Mouse (Mus musculus): ENCODE measurements around the gene Armt1.
A peak's percentile ranks its signal among the peaks of the same experiment; 100 is the strongest.

Gene Armt1

GRCm38 (mm10) chr10:4435416-4435815 lies 3.1 kb downstream of the Armt1 start:
- DNase-seq, result no peak

DNA sequence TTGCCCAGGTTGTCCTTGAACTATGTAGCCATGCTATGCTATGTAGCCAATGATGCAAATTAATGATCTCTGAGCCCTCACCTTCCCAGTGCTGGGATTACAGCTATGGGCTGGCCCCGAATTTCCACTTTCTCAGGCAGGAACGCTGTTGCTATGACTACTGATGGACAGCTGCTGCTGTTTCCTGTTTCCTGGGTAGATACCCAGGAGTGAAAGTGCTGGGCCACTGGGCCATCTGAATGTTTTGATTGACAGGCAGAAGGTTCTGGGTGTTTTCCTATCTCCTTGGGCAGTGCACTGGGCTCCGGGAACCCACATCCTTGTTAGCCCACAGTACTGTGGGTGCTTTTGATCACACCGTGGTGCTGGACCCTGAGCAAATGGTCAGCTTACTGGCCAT lies 24.1 kb downstream of the Armt1 start:
- DNase-seq, result no peak

- DNase-seq, result no peak
These were observed 27.9 kb downstream of the Armt1 start for GRCm38 (mm10) chr10:4460201-4460600.

- DNase-seq, result no peak
These were observed 33.5 kb downstream of the Armt1 start for GRCm38 (mm10) chr10:4465799-4466198.

DNA sequence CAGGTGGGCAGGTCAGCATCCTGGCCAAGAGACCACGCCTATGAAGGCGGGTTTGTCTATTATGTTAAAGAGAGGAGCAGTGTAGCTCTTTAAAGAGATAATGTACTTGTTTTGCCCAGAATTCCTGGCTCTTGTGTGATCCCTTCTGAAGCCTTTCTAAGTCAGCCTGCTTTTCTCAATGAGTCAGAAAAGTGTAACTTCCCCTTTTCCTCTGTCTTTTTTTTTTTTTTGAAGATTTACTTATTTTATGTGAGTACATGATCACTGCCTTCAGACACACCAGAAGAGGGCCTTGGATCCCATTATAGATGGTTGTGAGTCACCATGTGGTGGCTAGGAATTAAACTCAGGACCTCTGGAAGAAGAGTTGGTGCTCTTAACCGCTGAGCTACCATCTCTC lies 37.1 kb downstream of the Armt1 start:
- DNase-seq, result no peak

DNA sequence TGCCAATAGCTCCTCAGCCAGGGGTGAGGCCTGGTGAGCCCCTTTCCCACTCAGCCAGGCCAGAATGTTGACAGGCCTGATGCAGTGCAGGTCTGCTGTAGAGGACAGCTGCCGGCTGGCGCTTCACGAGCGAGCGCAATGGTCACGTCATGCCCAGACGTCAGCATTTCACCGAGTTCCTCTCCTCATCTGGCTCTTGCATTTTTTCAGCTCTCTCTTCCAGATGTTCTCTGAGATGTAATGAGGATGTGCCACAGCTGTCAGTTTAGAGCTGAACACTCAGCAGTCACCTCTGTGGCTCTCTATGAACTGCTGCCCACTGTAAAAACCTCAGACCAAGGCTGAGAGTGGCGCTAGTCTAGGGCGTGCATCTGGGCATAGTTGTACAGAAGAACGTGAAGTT lies 41.3 kb downstream of the Armt1 start:
- DNase-seq, result peak; percentile 34

GRCm38 (mm10) chr10:4475431-4475830 lies 43.2 kb downstream of the Armt1 start:
- no peak for DNase-seq

DNA sequence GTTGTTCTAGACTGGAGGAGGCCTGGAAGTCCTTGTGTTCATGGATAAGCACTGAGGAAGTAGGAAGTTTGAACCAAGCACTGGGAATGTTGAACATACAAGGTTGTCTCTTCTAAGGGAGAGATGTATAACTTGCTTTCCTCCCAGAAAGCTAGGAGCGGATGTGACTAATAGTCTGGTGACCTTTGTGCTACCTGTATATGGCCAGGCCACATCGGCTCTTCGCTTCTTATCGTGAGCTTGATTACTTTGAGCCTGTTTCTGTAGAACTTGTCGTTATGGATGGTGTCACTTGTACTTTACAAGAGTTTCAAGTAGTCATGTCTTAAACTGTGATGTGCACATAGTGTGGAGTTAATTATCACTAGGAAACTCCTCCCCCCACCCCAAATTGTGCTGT lies 44.3 kb downstream of the Armt1 start:
- DNase-seq, result no peak

GRCm38 (mm10) chr10:4480929-4481328 lies 48.7 kb downstream of the Armt1 start:
- DNase-seq, result no peak

DNA sequence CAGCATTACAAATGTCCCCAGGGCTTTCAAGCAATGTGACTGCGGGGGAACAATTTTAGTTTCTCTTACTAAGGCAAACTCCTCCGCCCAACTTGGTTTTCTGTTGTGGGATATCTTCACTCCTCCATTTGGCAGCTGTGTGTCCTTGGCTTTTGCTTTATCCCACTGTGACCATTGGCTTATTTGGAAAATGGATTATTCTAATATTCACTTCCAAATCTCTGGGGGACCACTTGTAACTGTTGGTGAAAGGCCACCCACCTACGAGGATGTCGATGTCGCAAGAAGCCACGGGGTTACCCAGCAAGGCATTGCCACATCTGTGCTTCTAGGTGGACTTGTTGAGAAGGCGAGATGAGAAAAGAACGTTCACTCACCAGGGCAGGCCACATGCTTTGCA lies 49.4 kb downstream of the Armt1 start:
- no peak for DNase-seq

DNA sequence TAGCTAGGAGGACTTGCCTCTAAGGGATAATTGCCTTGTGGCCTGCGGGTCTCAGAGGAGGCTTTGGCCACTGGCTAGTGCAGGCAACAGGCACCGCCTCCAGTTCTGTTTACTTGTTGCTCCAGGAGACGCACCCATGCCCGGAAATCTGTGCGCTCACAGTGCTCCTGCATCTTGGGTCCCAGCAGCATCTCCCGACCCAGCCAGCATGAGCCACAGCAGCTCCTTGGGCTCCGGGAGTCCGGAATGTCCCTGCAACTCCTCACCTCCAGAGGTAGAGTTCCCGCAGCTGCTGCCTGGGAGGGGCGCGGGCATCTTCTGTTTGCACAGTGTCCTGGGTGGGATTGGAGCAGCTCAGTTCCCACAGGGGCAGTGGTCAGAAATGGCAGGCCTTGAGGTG lies 50.1 kb downstream of the Armt1 start, which contains the start of gene Ccdc170:
Gene Ccdc170, plus strand, starts transcription at position 148 of the 400 bp plus-strand sequence.
- no peak for DNase-seq

- no peak for DNase-seq
These were observed 51.6 kb downstream of the Armt1 start for GRCm38 (mm10) chr10:4483848-4484247.

GRCm38 (mm10) chr10:4484986-4485385 lies 52.7 kb downstream of the Armt1 start:
- DNase-seq, result no peak

- no peak for DNase-seq
These were observed 57.6 kb downstream of the Armt1 start for GRCm38 (mm10) chr10:4489865-4490264.

DNA sequence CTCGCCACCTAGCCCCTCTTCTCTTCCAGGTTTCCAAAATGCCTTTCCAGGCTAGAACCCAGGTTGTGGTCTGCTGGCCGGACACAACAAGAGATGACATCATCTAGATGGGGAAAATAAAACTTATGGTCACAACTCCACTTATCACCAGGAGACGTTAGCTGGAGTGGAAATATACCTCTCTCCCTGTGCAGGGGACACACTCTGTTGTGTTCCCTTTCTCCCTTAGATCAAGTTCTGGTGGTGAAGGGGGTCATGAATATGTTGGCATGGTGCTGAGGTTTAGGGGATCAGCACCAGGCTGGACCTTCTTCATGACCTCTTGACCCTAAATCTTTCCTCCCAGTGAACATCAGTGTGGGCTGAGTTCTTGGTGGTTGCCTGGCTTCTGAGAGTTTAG lies 59.0 kb downstream of the Armt1 start:
- DNase-seq, result no peak

DNA sequence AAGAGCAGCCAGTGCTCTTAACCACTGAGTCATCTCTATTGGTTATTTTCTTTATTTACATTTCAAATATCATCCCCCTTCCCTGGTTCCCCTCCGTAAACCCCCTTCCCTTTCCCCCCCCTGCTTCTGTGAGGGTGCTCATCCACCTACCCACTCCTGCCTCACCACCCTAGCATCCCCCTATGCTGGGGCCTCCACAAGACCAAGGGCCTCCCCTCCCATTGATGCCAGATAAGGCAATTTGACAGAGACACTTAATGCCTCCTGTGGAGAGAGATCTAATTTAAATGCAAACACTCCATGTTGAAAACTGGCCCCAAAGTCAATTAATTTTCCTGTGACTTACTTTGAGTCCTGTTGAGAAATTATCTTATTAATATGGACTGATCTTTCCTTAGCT lies 59.8 kb downstream of the Armt1 start:
- DNase-seq, result no peak

DNA sequence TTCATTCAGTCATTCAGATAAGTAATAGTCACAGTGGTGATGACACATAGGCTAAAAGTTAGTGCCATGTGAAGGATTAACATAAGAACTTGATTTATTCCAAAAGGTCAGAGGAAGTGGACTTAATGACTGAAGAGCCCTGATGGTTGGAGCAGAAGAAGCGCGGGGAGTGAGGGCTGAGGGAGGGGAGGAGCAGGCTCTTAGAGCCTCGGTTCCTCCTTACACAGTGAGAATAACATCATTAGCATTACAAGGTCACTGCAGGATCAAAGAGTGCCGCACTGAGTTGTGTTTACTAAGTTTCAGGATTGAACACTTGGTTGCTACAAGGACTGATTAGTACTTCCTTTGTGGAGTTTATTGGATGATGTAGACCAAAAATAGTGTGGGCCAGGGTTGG lies 60.6 kb downstream of the Armt1 start:
- DNase-seq, result no peak

- no peak for DNase-seq
These were observed 71.0 kb downstream of the Armt1 start for GRCm38 (mm10) chr10:4503251-4503650.

Data from lung, postnatal 14 days (tissue).